Mouse (Mus musculus) heart, postnatal 4 days (tissue): ENCODE measurements at regions not wholly inside any gene's neighbourhood (a gene's known extent, or its start where the extent isn't known, plus 50 kb on each side); places are given as distances from the start of the nearest gene placed in this dataset.

Experiments
- DNase-seq: peaks from one replicate; pipeline ENCODE4 v3.0.0; 2021

DNA sequence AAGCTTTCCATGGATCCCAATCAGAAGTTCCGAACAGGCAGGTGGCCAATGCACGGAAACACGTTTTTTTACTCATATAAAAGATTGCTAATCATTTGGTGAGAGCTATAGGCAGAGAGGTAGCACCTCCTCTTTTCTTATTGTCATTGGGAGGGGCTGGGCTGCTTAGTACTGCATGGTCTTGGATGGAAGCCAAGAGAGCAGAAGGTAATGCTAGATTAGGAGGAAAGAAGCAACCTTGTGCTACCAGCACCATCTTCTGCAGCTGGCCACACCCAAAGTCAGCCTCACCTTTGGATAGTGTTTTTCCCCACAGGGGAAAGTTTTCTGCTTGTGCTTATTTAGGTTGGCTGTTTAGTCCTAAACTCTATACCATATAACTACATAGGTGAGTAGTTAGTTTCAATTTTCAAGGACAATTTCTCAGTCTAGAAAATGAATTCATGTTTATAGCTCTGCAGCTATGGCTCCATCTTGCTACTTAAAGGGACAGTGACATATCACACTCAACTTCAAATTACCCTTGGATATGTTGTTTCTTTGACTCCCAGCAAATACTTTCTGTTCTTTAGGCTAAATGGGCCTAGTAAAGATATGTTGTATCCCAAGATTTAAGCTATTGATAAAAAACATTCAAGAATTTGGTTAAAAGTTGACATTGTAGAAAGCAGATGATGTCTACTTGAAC is 66.6 kb upstream of the Lcorl start:
- no peak for DNase-seq
